Mouse (Mus musculus) lung, embryonic 15.5 days (tissue): Measurements from ENCODE around the gene Mylk. TPM values are rescaled to one million over a fixed set of nuclear protein-coding genes. Genes with fewer than 3 reads are reported as not detected.
A peak's percentile ranks its signal among the peaks of the same experiment; 100 is the strongest.

Experiments
- ATAC-seq: fragments of 200-750 bp; cut with Nextera tagmentation; 2 replicates; pipeline ENCODE4 v1.8.0; 2017; ENCODE audit warnings: moderate number of reproducible peaks, borderline replicate concordance; ENCODE audit not compliant: low FRiP score, low TSS enrichment; ENCODE audit errors: extremely low read depth
- H3K27ac ChIP-seq: fragments of 300-500 bp; sonication (generic); 2 replicates; pipeline ENCODE4 v1.5.1; 2015; ENCODE audit warnings: moderate library complexity, mild to moderate bottlenecking, inconsistent platforms
- H3K27me3 ChIP-seq: fragments of 300-500 bp; sonication (generic); 2 replicates; pipeline ENCODE4 v1.6.1; 2015; ENCODE audit warnings: inconsistent platforms
- H3K36me3 ChIP-seq: fragments of 300-500 bp; sonication (generic); 2 replicates; pipeline ENCODE4 v1.6.1; 2015; ENCODE audit warnings: inconsistent platforms
- H3K4me1 ChIP-seq: fragments of 300-500 bp; sonication (generic); 2 replicates; pipeline ENCODE4 v1.6.1; 2015; ENCODE audit warnings: inconsistent platforms
- H3K4me2 ChIP-seq: fragments of 300-500 bp; sonication (generic); 2 replicates; pipeline ENCODE4 v1.6.1; 2015; ENCODE audit warnings: inconsistent platforms, mild to moderate bottlenecking, moderate library complexity
- H3K4me3 ChIP-seq: fragments of 300-500 bp; sonication (generic); 2 replicates; pipeline ENCODE4 v1.5.1; 2015; ENCODE audit warnings: mild to moderate bottlenecking, inconsistent platforms
- H3K9ac ChIP-seq: fragments of 300-500 bp; sonication (generic); 2 replicates; pipeline ENCODE4 v1.6.1; 2015; ENCODE audit warnings: inconsistent platforms
- H3K9me3 ChIP-seq: fragments of 300-500 bp; sonication (generic); 2 replicates; pipeline ENCODE4 v1.6.1; 2016; ENCODE audit warnings: inconsistent platforms
- WGBS: fragments of 180-500 bp; shearing (Covaris S2); methylation state at CpG from one replicate; pipeline ENCODE4 v1.1.7; 2015; 5-methylcytosine and 5-hydroxymethylcytosine counted together
- polyA plus RNA-seq: library from polyadenylated mRNA; unstranded; fragments of >200 nt; fragmentation: Nextera tagmentation; extraction: Ambion mirVana; gene quantifications from 2 replicates; pipeline ENCODE4 v1.2.1, GENCODE M21; 2015

The Mylk gene
- polyA plus RNA-seq, 1 experiment from 2014 or later: 147 TPM

DNA sequence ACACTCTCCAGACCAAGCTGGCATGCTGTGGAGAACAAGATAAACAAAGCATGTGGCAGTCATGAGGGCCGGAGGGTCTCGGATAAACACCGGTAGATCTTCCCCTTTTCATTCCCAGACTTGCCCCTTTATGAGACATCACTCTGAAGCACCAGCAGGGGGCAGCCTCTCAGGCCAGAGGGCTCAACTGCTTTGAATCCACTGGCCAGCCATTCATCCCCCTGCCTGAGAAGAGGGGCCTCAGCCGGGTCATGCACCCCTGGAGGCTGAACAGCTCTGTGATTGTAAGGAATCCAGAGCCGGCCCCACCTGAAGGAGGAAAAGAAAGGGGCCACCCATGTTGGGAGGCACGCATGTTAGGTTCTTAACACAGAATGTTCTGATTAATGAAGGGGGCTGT lies 175.2 kb downstream of the Mylk start:
- Histone ChIP-seq H3K4me3 (no peak overlapping the region), H3K9me3 (no peaks in the 10 kb centered on the region), H3K27me3 (no peaks in the 10 kb centered on the region), H3K9ac (no peak overlapping the region), H3K4me1 (peaks cover 60% of the 10 kb centered on the region), H3K27ac (peak overlapping the region; percentile 91), H3K36me3 (no peaks in the 10 kb centered on the region), H3K4me2 (peak overlapping the region; percentile 67; the same call in 1 of the 2 replicates)
- ATAC-seq: no peak
- whole genome bisulfite sequencing: 6% methylated on average over 6 of the region's 6 CpGs

DNA sequence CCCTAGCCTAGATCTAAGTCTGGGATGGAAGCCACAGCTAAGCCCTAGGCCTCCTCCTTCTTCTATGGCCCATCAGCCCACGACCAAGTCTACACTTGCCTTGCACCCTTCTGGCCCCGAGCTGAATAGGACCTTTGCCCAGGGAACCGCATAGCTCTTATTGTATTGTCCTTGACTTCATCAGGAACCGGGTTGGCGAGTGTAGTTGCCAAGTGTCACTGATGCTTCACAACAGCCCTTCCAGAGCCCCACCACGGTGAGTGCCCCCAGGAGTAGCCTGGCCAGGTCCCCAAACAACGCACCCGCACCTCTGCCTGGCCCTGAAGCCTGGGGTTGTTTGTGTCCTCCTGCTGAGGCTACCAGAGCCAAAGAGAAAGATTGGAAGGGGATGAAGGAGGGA lies 175.9 kb downstream of the Mylk start:
- Histone ChIP-seq H3K9me3 (no peaks in the 10 kb centered on the region), H3K4me3 (0 out of 2 replicates have a peak overlapping the region, but pooled peaks have one; percentile 16), H3K9ac (no peak overlapping the region), H3K27me3 (no peaks in the 10 kb centered on the region), H3K36me3 (no peaks in the 10 kb centered on the region), H3K4me2 (peak overlapping the region; percentile 67), H3K4me1 (peaks cover 67% of the 10 kb centered on the region), H3K27ac (peak overlapping the region; percentile 91)
- no peak; the same call in 1 of the 2 replicates for ATAC-seq
- WGBS: 32% methylated on average over 8 of the region's 8 CpGs

DNA sequence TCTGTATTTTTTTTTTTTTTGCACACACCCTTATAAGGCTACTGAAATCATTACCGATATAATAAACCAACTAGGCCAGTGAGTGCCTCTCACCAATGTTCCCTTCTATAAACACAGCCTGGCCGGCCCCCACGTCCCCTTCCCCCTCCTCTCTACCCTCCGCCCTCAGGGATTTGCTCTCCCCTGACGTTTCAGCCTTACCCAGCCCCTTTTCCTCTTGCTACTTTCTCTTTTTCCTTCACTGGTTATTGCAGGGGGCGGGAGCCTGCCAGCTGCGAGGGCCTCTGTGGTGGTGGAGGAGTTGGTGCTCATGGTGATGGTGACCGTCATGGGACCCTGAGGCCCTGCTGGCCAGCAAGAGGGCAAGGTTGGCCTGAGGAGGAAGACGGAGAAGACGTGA lies 176.3 kb downstream of the Mylk start:
- peak overlapping the region; percentile 43 for H3K4me3 ChIP-seq
- H3K9me3 ChIP-seq: no peaks in the 10 kb centered on the region
- peak overlapping the region; percentile 67 for H3K4me2 ChIP-seq
- peaks cover 72% of the 10 kb centered on the region for H3K4me1 ChIP-seq
- H3K27me3 ChIP-seq: no peaks in the 10 kb centered on the region
- peak overlapping the region; percentile 91 for H3K27ac ChIP-seq
- peak overlapping the region; percentile 52 for H3K9ac ChIP-seq
- 27% methylated on average over 10 of the region's 10 CpGs for WGBS
- H3K36me3 ChIP-seq: no peaks in the 10 kb centered on the region
- peak; percentile 79 for ATAC-seq

DNA sequence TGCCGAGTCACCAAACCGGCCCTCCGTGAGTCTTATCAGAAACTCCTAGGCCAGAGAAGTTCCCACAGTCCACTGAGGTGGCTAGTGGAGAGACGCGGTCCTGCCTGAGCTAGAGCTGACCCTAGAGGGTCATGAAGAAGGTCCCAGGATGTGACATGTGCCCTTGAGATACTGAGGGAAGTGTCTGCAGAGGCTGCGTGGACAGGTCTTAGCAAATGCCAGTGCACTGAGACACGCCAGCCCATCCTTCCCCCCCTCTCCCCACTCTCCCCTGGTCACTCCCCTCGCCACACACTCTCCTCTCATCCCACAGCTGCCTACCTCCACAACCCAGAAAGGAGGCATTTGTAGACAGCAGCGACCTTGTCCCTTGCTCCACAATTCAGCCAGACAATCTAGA lies 178.6 kb downstream of the Mylk start:
- Histone ChIP-seq H3K4me2 (peak overlapping the region; percentile 67), H3K36me3 (no peaks in the 10 kb centered on the region; the same call in 1 of the 2 replicates), H3K4me3 (peak overlapping the region; percentile 43), H3K9ac (peak overlapping the region; percentile 52), H3K27ac (peak overlapping the region; percentile 91), H3K9me3 (no peaks in the 10 kb centered on the region), H3K27me3 (no peaks in the 10 kb centered on the region), H3K4me1 (peaks cover 78% of the 10 kb centered on the region)
- ATAC-seq: no peak
- WGBS: 25% methylated on average over 9 of the region's 9 CpGs

DNA sequence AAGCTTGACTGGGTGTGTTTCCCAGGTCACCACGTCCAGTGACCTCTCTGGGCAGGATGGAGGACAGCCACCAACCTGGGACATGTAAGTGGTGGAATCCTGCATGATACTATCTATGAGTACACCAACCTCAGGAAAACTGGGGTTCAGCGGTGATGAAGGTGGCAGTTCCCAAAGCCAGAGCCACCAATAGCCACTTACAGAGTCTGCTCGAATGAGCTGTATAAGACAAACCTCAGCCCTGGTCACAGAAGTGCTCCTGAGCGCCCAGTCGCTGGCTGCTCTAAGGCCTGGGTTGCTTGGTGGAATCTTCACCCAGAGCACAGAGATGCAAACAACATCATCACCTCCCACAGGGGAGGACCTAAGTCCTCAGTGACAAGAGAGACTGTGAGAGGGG lies 179.3 kb downstream of the Mylk start:
- 43% methylated on average over 5 of the region's 5 CpGs for WGBS
- no peaks in the 10 kb centered on the region for H3K27me3 ChIP-seq
- H3K4me1 ChIP-seq: peaks cover 75% of the 10 kb centered on the region
- no peak for ATAC-seq
- peak overlapping the region; percentile 43 for H3K4me3 ChIP-seq
- peak overlapping the region; percentile 52 for H3K9ac ChIP-seq
- H3K9me3 ChIP-seq: no peaks in the 10 kb centered on the region
- H3K4me2 ChIP-seq: peak overlapping the region; percentile 67
- H3K36me3 ChIP-seq: no peaks in the 10 kb centered on the region; the same call in 1 of the 2 replicates
- peak overlapping the region; percentile 91 for H3K27ac ChIP-seq

DNA sequence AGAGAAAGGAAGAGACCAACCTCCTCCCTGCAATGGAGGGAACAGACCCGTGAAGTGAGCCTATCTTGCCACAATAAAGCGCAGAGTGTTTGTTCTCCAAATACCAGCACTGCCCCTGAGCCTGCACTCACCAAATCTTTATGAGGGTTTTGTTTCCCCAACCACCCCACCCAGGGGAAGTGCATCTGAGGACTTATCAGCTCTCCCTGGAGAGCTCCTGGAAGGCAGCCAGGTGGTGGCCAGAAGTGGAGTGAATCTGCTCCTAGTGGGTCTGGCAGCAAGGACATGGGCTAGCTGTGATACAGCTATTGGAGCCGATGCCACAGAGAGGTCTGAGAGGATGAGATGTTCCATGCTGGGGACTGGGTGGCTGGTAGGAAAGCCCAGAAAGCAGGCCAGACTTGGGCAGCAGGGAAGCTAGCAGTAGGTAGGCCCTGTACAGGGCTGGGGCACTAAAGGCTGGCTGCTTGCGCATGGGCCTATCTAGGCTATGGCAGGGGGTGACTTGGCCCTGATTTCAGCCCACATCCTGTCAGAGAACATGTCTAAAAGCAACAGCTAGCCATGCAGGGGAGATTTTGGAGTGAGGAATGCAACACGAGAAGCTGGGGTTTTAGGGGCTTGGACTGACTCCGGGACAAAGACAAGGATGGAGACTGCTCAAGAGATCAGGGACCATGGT lies 180.1 kb downstream of the Mylk start:
- no peaks in the 10 kb centered on the region for H3K9me3 ChIP-seq
- H3K4me1 ChIP-seq: peaks cover 75% of the 10 kb centered on the region
- no peaks in the 10 kb centered on the region for H3K27me3 ChIP-seq
- WGBS: 32% methylated on average over 6 of the region's 6 CpGs
- H3K4me3 ChIP-seq: peak overlapping the region; percentile 43
- H3K4me2 ChIP-seq: peak overlapping the region; percentile 67
- ATAC-seq: peak; percentile 27; the same call in 1 of the 2 replicates
- peak overlapping the region; percentile 91 for H3K27ac ChIP-seq
- peaks cover under 1% of the 10 kb centered on the region; the same call in 1 of the 2 replicates for H3K36me3 ChIP-seq
- peak overlapping the region; percentile 23 for H3K9ac ChIP-seq

DNA sequence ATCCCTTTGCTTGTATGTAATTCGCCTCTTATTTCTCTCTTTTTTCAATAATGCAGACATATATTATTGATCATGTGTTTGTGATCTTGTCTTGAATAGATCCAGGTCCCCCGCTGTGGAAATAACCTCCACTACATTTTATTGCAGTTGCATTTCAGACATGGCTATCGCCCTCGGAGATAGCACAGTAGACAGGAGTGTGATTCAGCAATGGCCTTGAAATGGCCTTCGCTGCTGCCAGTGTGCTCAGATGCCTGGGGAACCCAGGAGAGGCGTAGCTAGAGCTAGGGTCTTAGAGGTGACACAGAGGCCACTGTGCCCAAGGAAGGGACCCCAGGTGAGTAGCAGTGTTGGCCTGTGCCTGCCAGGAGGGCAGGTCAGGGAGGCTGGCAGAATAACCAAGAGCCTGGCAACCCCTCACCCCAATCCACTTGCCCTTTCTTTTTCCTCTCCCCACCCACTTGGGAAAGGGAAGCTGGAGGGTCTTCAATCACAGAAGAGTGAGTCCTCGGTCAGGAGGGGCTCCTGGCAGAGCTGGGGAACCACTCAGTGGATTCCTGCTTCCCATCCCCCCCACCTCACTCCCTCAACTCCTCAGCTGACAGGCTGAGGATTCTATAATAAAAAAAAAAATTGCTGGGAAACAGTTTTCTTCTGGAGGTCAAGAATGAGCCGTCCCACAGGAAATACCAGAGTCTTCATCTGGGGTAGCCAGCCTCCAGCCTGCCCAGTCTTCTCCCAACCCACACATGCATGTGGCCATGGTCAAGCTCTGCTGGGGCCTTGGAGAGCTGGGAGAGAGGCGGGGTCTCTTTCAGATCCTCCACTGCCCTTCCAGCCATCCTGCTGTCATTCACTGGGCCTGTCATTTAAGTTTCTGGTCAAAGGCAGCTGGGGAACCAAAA lies 181.8 kb downstream of the Mylk start:
- 49% methylated on average over 9 of the region's 9 CpGs for WGBS
- H3K4me2 ChIP-seq: peak overlapping the region; percentile 67
- no peaks in the 10 kb centered on the region for H3K9me3 ChIP-seq
- H3K36me3 ChIP-seq: peaks cover 3% of the 10 kb centered on the region; the same call in 1 of the 2 replicates
- H3K4me3 ChIP-seq: peak overlapping the region; percentile 5; the same call in 1 of the 2 replicates
- H3K27me3 ChIP-seq: no peaks in the 10 kb centered on the region
- H3K4me1 ChIP-seq: peaks cover 77% of the 10 kb centered on the region
- H3K27ac ChIP-seq: peak overlapping the region; percentile 91
- ATAC-seq: peak; percentile 23; the same call in 1 of the 2 replicates
- H3K9ac ChIP-seq: peak overlapping the region; percentile 5; the same call in 1 of the 2 replicates

DNA sequence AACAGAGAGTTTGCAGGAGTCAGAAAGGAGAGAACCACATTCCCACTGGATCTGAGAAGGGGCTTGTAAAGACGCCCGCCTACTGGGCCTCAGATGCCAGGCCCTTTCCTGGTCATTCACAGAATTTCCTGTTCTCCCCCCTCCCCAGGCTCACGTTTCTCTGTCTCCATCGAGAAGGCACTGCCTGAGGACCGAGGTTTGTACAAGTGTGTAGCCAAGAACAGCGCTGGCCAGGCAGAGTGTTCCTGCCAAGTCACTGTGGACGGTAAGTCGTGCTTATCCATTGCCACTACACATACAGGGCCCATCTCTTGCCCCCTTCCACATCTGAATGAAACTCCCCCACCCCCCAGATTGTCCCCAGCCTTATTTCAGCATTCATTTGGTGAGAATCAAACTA lies 184.7 kb downstream of the Mylk start:
- no peak for ATAC-seq
- Histone ChIP-seq H3K4me2 (peak overlapping the region; percentile 5; the same call in 1 of the 2 replicates), H3K9ac (no peak overlapping the region), H3K36me3 (peaks cover 10% of the 10 kb centered on the region; the same call in 1 of the 2 replicates), H3K9me3 (no peaks in the 10 kb centered on the region), H3K27ac (peak overlapping the region; percentile 80), H3K4me1 (peaks cover 79% of the 10 kb centered on the region), H3K27me3 (no peaks in the 10 kb centered on the region), H3K4me3 (no peak overlapping the region)
- WGBS: 50% methylated on average over 8 of the region's 8 CpGs

DNA sequence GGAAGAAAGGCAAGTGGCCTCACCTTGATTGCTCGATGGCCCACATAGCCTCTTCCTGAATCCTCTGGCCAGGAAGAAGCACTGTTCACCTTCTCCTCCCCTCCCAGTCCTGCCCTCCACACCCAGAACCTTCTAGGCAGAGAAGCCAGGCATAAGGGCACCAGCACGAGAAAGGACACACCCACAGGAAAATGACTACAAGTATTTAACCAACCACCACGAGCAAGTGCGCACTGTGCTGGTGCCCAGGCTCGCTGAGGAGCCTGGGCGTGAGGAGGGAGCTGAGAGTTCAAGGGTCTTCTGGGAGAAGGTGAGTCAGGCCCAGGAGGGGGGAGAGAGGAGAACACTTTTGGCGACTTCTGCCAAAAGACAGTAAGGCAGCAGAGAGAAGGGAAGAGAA lies 185.1 kb downstream of the Mylk start:
- H3K9ac ChIP-seq: no peak overlapping the region
- H3K9me3 ChIP-seq: no peaks in the 10 kb centered on the region
- H3K27me3 ChIP-seq: no peaks in the 10 kb centered on the region
- H3K4me3 ChIP-seq: no peak overlapping the region
- peak overlapping the region; percentile 8; the same call in 1 of the 2 replicates for H3K4me2 ChIP-seq
- peaks cover 10% of the 10 kb centered on the region; the same call in 1 of the 2 replicates for H3K36me3 ChIP-seq
- ATAC-seq: no peak
- peak overlapping the region; percentile 80 for H3K27ac ChIP-seq
- peaks cover 78% of the 10 kb centered on the region for H3K4me1 ChIP-seq
- 41% methylated on average over 7 of the region's 7 CpGs for WGBS

DNA sequence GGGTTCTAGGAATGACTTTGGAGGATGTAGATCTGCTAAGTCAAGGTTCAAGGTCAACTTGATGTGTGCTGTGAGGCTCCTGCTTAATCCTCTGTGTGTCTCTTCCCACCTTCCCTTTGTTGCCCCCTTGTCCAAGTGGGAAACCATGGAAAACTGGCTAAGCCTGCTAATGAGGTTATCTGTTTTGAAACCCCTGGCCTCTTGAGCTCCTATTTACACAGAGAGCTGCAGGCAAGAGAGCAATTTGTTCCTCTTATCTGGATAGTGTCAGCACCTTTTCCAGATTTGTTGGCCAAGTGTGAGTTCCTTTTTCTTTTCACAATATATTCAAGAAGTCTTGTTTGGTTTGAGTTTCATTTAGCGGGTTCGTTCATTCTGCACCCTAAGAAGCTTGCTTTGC lies 186.3 kb downstream of the Mylk start:
- Histone ChIP-seq H3K4me3 (no peak overlapping the region), H3K4me1 (peaks cover 77% of the 10 kb centered on the region), H3K27me3 (no peaks in the 10 kb centered on the region), H3K4me2 (no peak overlapping the region), H3K36me3 (peaks cover 10% of the 10 kb centered on the region; the same call in 1 of the 2 replicates), H3K27ac (no peak overlapping the region), H3K9me3 (no peaks in the 10 kb centered on the region), H3K9ac (no peak overlapping the region)
- no peak for ATAC-seq
- 48% methylated on average over 2 of the region's 2 CpGs for WGBS

DNA sequence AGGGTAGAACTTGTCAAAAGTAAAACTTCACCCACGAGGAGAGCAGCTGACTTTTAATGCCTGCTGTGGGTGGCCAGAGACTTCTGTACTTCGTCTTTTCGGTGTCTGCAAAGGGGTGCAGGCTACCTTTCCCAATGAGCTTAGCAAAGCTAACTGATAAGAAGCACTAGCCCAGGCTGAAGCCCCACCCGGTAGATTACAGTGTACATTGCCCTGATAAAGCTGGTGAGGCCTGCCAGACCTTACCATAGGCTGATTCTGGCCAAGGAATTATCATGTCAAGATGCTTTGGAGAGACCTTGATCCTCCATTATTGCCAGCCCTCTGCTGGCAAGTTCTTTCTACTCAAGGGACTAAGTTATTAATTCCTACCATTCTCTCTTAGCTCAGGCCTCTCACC lies 188.2 kb downstream of the Mylk start:
- H3K36me3 ChIP-seq: peaks cover 10% of the 10 kb centered on the region; the same call in 1 of the 2 replicates
- H3K4me1 ChIP-seq: peaks cover 78% of the 10 kb centered on the region
- no peak overlapping the region for H3K9ac ChIP-seq
- no peaks in the 10 kb centered on the region for H3K27me3 ChIP-seq
- no peaks in the 10 kb centered on the region for H3K9me3 ChIP-seq
- 62% methylated on average over 4 of the region's 4 CpGs for WGBS
- no peak overlapping the region for H3K4me2 ChIP-seq
- ATAC-seq: no peak
- H3K27ac ChIP-seq: no peak overlapping the region
- H3K4me3 ChIP-seq: no peak overlapping the region
